Mouse (Mus musculus) MEL (cell line): ENCODE data around the gene Prss34. TPM values are rescaled to one million over a fixed set of nuclear protein-coding genes. Genes with fewer than 3 reads are reported as not detected.
A peak's percentile ranks its signal among the peaks of the same experiment; 100 is the strongest.

Source experiments
- DNase-seq: peaks from one replicate; pipeline ENCODE4 v3.0.0; 2011; ENCODE audit warnings: low read depth, low spot score
- H3K27ac ChIP-seq: 2 replicates; pipeline ENCODE4 v1.5.1; 2012; ENCODE audit warnings: low read depth, mild to moderate bottlenecking, control low read depth, low read length, moderate library complexity; ENCODE audit not compliant: control insufficient read depth
- H3K27me3 ChIP-seq, 2 experiments: fragments of 150-350 bp in 1 of 2; sonication (generic) in 1 of 2; 2 replicates each; pipeline ENCODE4 v1.6.1; 2012; ENCODE audit warnings: low read length in 2 of 2, mild to moderate bottlenecking in 2 of 2, improper control_type of control experiment in 1 of 2, moderate library complexity in 1 of 2; ENCODE audit not compliant: insufficient read depth in 2 of 2, control insufficient read depth in 1 of 2
- H3K36me3 ChIP-seq, 2 experiments: 2 replicates each; pipeline ENCODE4 v1.6.1; 2012 to 2014; ENCODE audit warnings: low read length in 2 of 2, improper control_type of control experiment in 1 of 2, inconsistent platforms in 1 of 2, mild to moderate bottlenecking in 1 of 2; ENCODE audit not compliant: insufficient read depth in 2 of 2, control insufficient read depth in 1 of 2
- H3K4me1 ChIP-seq, 2 experiments: fragments of 150-350 bp in 1 of 2; sonication (generic) in 1 of 2; 2 replicates each; pipeline ENCODE4 v1.6.1; 2012; ENCODE audit warnings: low read length in 2 of 2, improper control_type of control experiment in 1 of 2, mild to moderate bottlenecking in 1 of 2; ENCODE audit not compliant: insufficient read depth in 2 of 2, control insufficient read depth in 1 of 2
- H3K4me3 ChIP-seq, 2 experiments: fragments of 150-350 bp in 1 of 2; sonication (generic) in 1 of 2; 2 replicates each; pipeline ENCODE4 v1.5.1; 2012; ENCODE audit warnings: low read depth in 2 of 2, low read length in 2 of 2, mild to moderate bottlenecking in 2 of 2, moderate library complexity in 2 of 2, control low read depth in 1 of 2, improper control_type of control experiment in 1 of 2; ENCODE audit not compliant: control insufficient read depth in 1 of 2, insufficient read depth in 1 of 2
- H3K79me2 ChIP-seq: 2 replicates; pipeline ENCODE4 v1.6.1; 2012; ENCODE audit warnings: mild to moderate bottlenecking, low read length, moderate library complexity; ENCODE audit not compliant: control insufficient read depth, poor library complexity, insufficient read depth
- H3K9ac ChIP-seq: 2 replicates; pipeline ENCODE4 v1.6.1; 2012; ENCODE audit warnings: low read depth, mild to moderate bottlenecking, control low read depth, low read length, moderate library complexity; ENCODE audit not compliant: control insufficient read depth, poor library complexity, severe bottlenecking
- H3K9me3 ChIP-seq: fragments of 150-350 bp; sonication (generic); replicated peaks from 2 replicates; pipeline ENCODE4 v1.6.1; 2012; ENCODE audit warnings: mild to moderate bottlenecking, low read length, improper control_type of control experiment, moderate library complexity; ENCODE audit not compliant: insufficient read depth
- CHD2 ChIP-seq: IDR thresholded peaks from 2 replicates; pipeline ENCODE4 v1.6.1; 2011; ENCODE audit warnings: low read length, improper control_type of control experiment
- ELF1 ChIP-seq: IDR thresholded peaks from 2 replicates; pipeline ENCODE4 v1.6.1; 2014; ENCODE audit warnings: low read depth, mild to moderate bottlenecking, inconsistent platforms, low read length, improper control_type of control experiment, moderate library complexity
- EP300 ChIP-seq, 2 experiments: IDR thresholded peaks; 2 replicates each; pipeline ENCODE4 v1.6.1; 2011; ENCODE audit warnings: improper control_type of control experiment in 2 of 2, low read length in 2 of 2, low read depth in 1 of 2, mild to moderate bottlenecking in 1 of 2
- HCFC1 ChIP-seq: IDR thresholded peaks from 2 replicates; pipeline ENCODE4 v1.6.1; 2012; ENCODE audit warnings: low read depth, mild to moderate bottlenecking, inconsistent platforms, low read length, improper control_type of control experiment, moderate library complexity
- JUND ChIP-seq: IDR thresholded peaks from 2 replicates; pipeline ENCODE4 v1.6.1; 2011; ENCODE audit warnings: low read depth, mild to moderate bottlenecking, improper control_type of control experiment, low read length
- MAZ ChIP-seq: IDR thresholded peaks from 2 replicates; pipeline ENCODE4 v1.6.1; 2012; ENCODE audit warnings: low read depth, mild to moderate bottlenecking, inconsistent platforms, low read length, improper control_type of control experiment
- MEF2A ChIP-seq: IDR thresholded peaks from 2 replicates; pipeline ENCODE4 v1.6.1; 2014; ENCODE audit warnings: low read depth, mild to moderate bottlenecking, inconsistent platforms, low read length, improper control_type of control experiment; ENCODE audit not compliant: poor library complexity, insufficient replicate concordance, severe bottlenecking; ENCODE audit errors: extremely low read depth
- MYB ChIP-seq: IDR thresholded peaks from 2 replicates; pipeline ENCODE4 v1.6.1; 2011; ENCODE audit warnings: mild to moderate bottlenecking, low read depth, low read length, improper control_type of control experiment
- MYC ChIP-seq: IDR thresholded peaks from 2 replicates; pipeline ENCODE4 v1.6.1; 2011; ENCODE audit warnings: low read depth, mild to moderate bottlenecking, low read length, improper control_type of control experiment, moderate library complexity
- NELFE ChIP-seq: IDR thresholded peaks from 2 replicates; pipeline ENCODE4 v1.6.1; 2011; ENCODE audit warnings: low read depth, low read length, improper control_type of control experiment
- POLR2A ChIP-seq, 2 experiments: IDR thresholded peaks; 2 replicates each; pipeline ENCODE4 v1.6.1; 2011 to 2012; ENCODE audit warnings: low read length in 2 of 2, mild to moderate bottlenecking in 2 of 2, control low read depth in 1 of 2, improper control_type of control experiment in 1 of 2, low read depth in 1 of 2, moderate library complexity in 1 of 2; ENCODE audit not compliant: control insufficient read depth in 1 of 2, insufficient read depth in 1 of 2, poor library complexity in 1 of 2
- SIN3A ChIP-seq: IDR thresholded peaks from 2 replicates; pipeline ENCODE4 v1.6.1; 2012; ENCODE audit warnings: low read length, improper control_type of control experiment, inconsistent platforms
- TBP ChIP-seq: IDR thresholded peaks from 2 replicates; pipeline ENCODE4 v1.8.0; 2011; ENCODE audit warnings: low read depth, low read length, improper control_type of control experiment
- USF2 ChIP-seq, 2 experiments: IDR thresholded peaks; 2 replicates each; pipeline ENCODE4 v1.6.1; 2011 to 2012; ENCODE audit warnings: improper control_type of control experiment in 2 of 2, low read length in 2 of 2, borderline replicate concordance in 1 of 2, inconsistent platforms in 1 of 2, low read depth in 1 of 2, mild to moderate bottlenecking in 1 of 2; ENCODE audit not compliant: insufficient read depth in 1 of 2
- ZC3H11A ChIP-seq: IDR thresholded peaks from 2 replicates; pipeline ENCODE4 v1.6.1; 2012; ENCODE audit warnings: low read depth, mild to moderate bottlenecking, inconsistent platforms, low read length, improper control_type of control experiment
- ZMIZ1 ChIP-seq: IDR thresholded peaks from 2 replicates; pipeline ENCODE4 v1.6.1; 2012; ENCODE audit warnings: low read depth, mild to moderate bottlenecking, inconsistent platforms, low read length, improper control_type of control experiment, moderate library complexity
- polyA plus RNA-seq, 2 experiments: library from polyadenylated mRNA; stranded (reverse) in 1 of 2; unstranded in 1 of 2; fragments of >175 nt in 1 of 2; fragments of >200 nt in 1 of 2; gene quantifications; 2 replicates each; pipeline versions ENCODE4 v1.2.1 to v1.2.4; 2012; ENCODE audit warnings: low replicate concordance in 2 of 2, low read depth in 1 of 2; ENCODE audit not compliant: insufficient read length in 2 of 2, insufficient read depth in 1 of 2, missing spikeins in 1 of 2
- total RNA-seq: library from RNA; depleted of rRNA; stranded (reverse); fragments of 300-350 nt; gene quantifications from 2 replicates; pipeline ENCODE4 v1.2.3, GENCODE M21; 2012

Prss34 gene
- total and polyA plus RNA-seq, 3 experiments, result not detected

DNA sequence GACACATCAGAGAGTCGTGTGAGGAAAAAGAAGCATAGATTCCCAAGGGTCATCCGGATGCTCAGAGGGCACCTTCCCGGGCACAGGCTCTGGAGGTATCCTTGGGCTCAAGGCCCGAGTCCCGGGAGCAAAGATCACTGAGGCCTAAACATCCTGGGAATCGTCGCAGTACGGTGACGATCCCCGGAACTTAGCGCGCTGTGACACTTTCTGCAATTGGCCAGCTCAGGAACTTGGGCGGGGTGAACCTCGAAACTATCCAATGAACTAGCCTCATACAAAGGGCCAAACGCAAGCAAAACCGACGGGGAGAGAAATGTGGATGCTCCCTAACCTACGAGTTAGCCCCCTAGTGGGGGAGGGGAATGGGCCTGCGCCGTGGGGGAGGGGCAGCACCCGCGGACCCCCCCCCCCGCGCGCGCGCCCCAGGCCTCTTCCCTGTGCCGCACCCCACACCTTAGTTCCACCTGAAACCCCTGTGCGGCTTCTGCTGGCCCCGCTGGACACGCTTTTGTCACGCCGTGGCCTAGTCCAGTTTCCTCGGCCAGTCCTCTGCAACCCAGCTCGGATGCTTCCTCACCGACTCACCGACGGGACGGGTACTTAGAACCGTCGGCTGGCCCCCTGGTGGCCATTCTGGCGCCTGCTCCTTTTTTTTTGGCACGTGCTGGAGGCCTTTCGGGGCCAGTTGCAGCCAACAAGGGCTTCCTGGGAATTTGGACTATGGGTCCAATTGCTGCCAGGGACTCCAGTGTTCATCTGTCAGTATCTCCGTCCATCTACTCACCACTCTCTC is 24.3 kb upstream of the Prss34 start (continued):
- TF ChIP-seq MAZ (peak; percentile 92), SIN3A (peak; percentile 24; the same call in 1 of the 2 replicates), ELF1 (no peak), ZMIZ1 (no peak; the same call in 1 of the 2 replicates), HCFC1 (peak; percentile 69), MYB (no peak), JUND (no peak)

- peak; percentile 54 for DNase-seq
- peaks cover 38% of the 10 kb centered on the region for H3K79me2 ChIP-seq
- no peaks in the 10 kb centered on the region for H3K9me3 ChIP-seq
- TF ChIP-seq POLR2A (IDR thresholded peaks at IDR 0.05; ENCODE audit: control insufficient read depth in 1 of 2, insufficient read depth in 1 of 2, low read depth in 1 of 2, low read length in 2 of 2, poor library complexity in 1 of 2) (peak; percentile 15 to 66; a peak in 2 of 4 replicates), NELFE (peak; percentile 35; the same call in 1 of the 2 replicates), ZC3H11A (no peak), CHD2 (no peak), ZMIZ1 (peak; percentile 94), TBP (peak; percentile 72), EP300 (IDR thresholded peaks at IDR 0.05; ENCODE audit: low read depth in 1 of 2, low read length in 2 of 2) (no peak)
- H3K36me3 ChIP-seq, result peaks cover 9 to 18% of the 10 kb centered on the region in 2 experiments
- H3K4me3 ChIP-seq, result peak within 1 kb of the TSS; percentile 81 to 91
- H3K9ac ChIP-seq, result peak within 1 kb of the TSS; percentile 95
- H3K27ac ChIP-seq, result peak within 1 kb of the TSS; percentile 96
- H3K4me1 ChIP-seq, result peaks cover 9 to 34% of the 10 kb centered on the region in 2 experiments
- no peaks in the 10 kb centered on the region for H3K27me3 ChIP-seq
These were observed 23.4 kb upstream of the Prss34 start, which contains the start of gene Ube2i for GRCm38 (mm10) chr17:25274571-25275346. Ube2i (minus strand) TSS chr17:25274622.

DNA sequence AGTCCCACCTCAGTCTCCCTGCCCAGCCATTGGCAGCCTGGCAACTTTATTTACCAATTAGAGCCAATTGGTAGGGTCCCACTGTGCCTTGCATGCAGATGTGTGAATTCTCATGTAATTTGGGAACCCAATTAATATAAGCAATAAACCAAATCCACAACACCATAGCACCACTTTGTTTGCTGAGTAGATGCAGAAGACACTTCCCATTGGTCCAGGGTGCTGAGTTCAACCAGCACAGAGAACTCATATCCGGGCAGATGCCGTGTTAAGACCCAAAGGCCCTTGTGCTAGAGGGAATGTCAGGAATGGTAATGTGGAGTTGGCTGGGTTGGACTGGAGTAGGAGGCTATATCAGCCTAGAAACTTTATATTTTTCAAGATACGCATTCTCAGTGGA is 22.4 kb upstream of the Prss34 start:
- Histone ChIP-seq H3K4me1 (peaks cover 11 to 31% of the 10 kb centered on the region in 2 experiments), H3K9ac (no peak overlapping the region), H3K9me3 (no peaks in the 10 kb centered on the region), H3K4me3 (no peak overlapping the region), H3K79me2 (peaks cover 27% of the 10 kb centered on the region), H3K27me3 (no peaks in the 10 kb centered on the region), H3K27ac (no peak overlapping the region), H3K36me3 (peaks cover 3 to 15% of the 10 kb centered on the region in 2 experiments; a peak in 3 of 4 replicates)
- DNase-seq, result no peak
- TF ChIP-seq MYC (no peak), HCFC1 (no peak), ZMIZ1 (no peak), USF2 (IDR thresholded peaks at IDR 0.05; ENCODE audit: borderline replicate concordance in 1 of 2, insufficient read depth in 1 of 2, low read depth in 1 of 2, low read length in 2 of 2) (no peak), MEF2A (no peak)
